Mouse (Mus musculus) megakaryocyte, embryonic 14.5 days (primary cell): ENCODE measurements around the gene Zfp426. TPM values are rescaled to one million over a fixed set of nuclear protein-coding genes. Genes with fewer than 3 reads are reported as not detected.
A peak's percentile ranks its signal among the peaks of the same experiment; 100 is the strongest.

ENCODE experiments used
- H3K27me3 ChIP-seq: replicated peaks from 2 replicates; pipeline ENCODE3; 2012; ENCODE audit warnings: inconsistent platforms
- H3K36me3 ChIP-seq: replicated peaks from 2 replicates; pipeline ENCODE3; 2012; ENCODE audit warnings: low read length, inconsistent platforms, mixed read lengths
- H3K4me1 ChIP-seq: 2 replicates; pipeline ENCODE4 v1.6.1; 2012; ENCODE audit warnings: inconsistent platforms
- H3K4me3 ChIP-seq: replicated peaks from 2 replicates; pipeline ENCODE3; 2012; ENCODE audit warnings: moderate library complexity, mild to moderate bottlenecking, inconsistent platforms
- H3K9me3 ChIP-seq: 2 replicates; pipeline ENCODE4 v1.6.1; 2012; ENCODE audit warnings: inconsistent platforms
- FLI1 ChIP-seq: IDR thresholded peaks from 2 replicates; pipeline ENCODE4 v1.6.1; 2012; ENCODE audit warnings: low read length, inconsistent platforms, mixed read lengths
- GATA1 ChIP-seq: IDR thresholded peaks from 3 replicates; pipeline ENCODE4 v1.6.1; 2012; ENCODE audit warnings: mixed read lengths, low read length, inconsistent platforms, borderline replicate concordance
- polyA plus RNA-seq: library from polyadenylated mRNA; stranded (reverse); fragments of >175 nt; gene quantifications from 2 replicates; pipeline ENCODE4 v1.2.3, GENCODE M21; 2012; ENCODE audit warnings: low replicate concordance; ENCODE audit not compliant: insufficient read depth

The Zfp426 gene
- 0.37 and 1.2 TPM in 2 replicates for polyA plus RNA-seq

DNA sequence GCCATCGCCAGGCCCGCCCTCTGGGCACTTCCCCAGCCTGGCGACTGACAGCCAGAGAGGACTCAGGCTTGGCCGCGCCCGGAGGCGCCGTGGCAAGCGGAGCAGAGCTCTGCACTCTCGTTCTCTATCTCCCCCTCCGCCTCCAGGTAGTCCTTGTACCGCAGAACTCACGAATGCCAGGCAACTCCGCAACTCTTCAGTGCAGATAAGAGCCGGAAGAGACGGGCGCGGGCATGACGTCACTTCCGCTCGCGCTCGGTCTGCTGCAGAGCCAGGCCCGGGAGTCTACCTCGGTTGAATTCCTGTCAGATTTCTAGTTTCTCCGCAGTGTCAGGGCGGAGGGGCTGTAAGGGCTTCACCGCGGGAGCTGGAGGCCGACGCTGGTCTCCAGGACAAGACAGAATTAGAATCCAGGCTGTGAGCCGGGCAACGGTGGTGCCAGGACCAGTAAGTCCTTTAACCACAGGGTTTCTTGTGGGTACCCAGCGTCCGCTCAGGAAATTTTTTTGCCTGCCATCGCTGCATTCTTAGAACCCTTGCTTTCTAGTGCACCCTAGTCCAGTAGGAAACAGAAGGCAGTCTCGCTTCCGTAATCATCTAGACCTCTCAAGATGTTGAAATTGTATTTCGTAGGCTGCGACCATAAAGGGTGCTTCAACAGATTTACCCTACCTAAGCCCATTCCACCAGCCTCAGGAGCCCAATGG is at the start of gene Zfp426:
TSS of gene Zfp426 (minus strand) at position 220 of the 707 bp plus-strand sequence.
- peaks cover 40% of the 10 kb centered on the region for H3K36me3 ChIP-seq
- H3K9me3 ChIP-seq, result no peaks in the 10 kb centered on the region
- H3K27me3 ChIP-seq, result no peaks in the 10 kb centered on the region
- TF ChIP-seq FLI1 (peak; percentile 71; the same call in 1 of the 2 replicates), GATA1 (peak; percentile 76; the same call in 2 of the 3 replicates)
- peak within 1 kb of the TSS; percentile 95 for H3K4me3 ChIP-seq
- peaks cover 49% of the 10 kb centered on the region for H3K4me1 ChIP-seq

DNA sequence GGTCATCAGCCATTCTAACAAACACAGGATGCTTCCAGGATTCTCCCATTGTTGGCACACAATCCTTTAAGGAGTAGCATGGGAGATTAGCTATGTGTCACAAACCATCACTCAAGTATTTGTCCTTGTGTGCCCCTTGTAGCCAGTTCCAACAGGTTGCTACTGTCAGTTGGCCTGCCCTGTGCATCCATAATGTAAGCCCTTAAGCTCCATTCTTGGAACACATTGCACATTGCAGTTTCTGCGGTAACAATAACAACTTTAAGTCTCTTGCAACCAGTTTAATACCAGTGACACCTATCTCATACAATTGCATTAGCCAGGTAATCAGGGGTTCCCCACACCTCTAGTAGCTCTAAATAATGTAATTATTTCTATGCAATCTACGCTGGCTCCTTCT is 44.1 kb upstream of the Zfp426 start:
- H3K36me3 ChIP-seq, result no peaks in the 10 kb centered on the region
- H3K9me3 ChIP-seq, result no peaks in the 10 kb centered on the region
- no peak overlapping the region for H3K4me3 ChIP-seq
- H3K27me3 ChIP-seq, result peaks cover 34% of the 10 kb centered on the region
- peaks cover 7% of the 10 kb centered on the region for H3K4me1 ChIP-seq
- no peak for TF ChIP-seq FLI1
- TF ChIP-seq GATA1, result no peak

DNA sequence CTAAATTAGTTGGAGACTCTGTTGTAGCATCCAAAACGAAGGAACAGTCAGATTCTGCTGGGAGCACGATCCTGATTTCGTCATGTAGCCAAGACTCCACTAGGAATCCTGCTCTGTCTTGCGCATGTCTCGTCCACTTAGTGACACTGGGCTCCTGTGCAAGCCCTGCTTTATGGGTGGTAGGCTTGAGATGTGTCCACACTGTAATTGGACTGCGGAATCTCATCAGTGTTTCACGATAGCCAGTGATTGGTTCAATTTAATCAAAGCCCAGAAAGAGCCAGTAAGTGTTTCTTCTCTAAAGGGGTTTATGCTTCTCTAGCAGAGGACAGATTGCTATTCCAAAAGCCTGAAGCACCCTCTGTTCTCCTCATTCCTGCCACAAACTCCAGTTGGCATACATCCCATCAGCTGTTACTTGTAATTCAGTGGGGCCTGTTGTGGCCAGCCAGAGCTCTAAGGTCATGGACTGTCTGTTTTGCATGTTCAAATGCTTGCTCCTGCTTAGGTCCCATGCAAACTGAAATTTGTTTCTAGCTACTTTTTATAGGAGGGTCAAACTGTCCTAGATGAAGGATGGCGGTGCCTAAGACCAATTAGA is 41.9 kb upstream of the Zfp426 start:
- H3K27me3 ChIP-seq, result peaks cover 39% of the 10 kb centered on the region
- H3K4me3 ChIP-seq, result no peak overlapping the region
- TF ChIP-seq GATA1 (no peak), FLI1 (no peak)
- H3K36me3 ChIP-seq, result no peaks in the 10 kb centered on the region
- H3K9me3 ChIP-seq, result no peaks in the 10 kb centered on the region
- H3K4me1 ChIP-seq, result peaks cover 7% of the 10 kb centered on the region

GRCm38 (mm10) chr9:20521306-20521957 is 28.9 kb upstream of the Zfp426 start, which contains the start of gene Zfp266:
Gene Zfp266 (minus strand): TSS chr9:20521417.
- Histone ChIP-seq H3K36me3 (peaks cover 22% of the 10 kb centered on the region), H3K4me1 (peaks cover 41% of the 10 kb centered on the region), H3K9me3 (no peaks in the 10 kb centered on the region), H3K27me3 (no peaks in the 10 kb centered on the region), H3K4me3 (peak within 1 kb of the TSS; percentile 94)
- TF ChIP-seq FLI1 (no peak), GATA1 (no peak)

GRCm38 (mm10) chr9:20520531-20521210 is 28.1 kb upstream of the Zfp426 start:
- H3K36me3 ChIP-seq, result peaks cover 30% of the 10 kb centered on the region
- TF ChIP-seq FLI1, result no peak
- no peak for TF ChIP-seq GATA1

DNA sequence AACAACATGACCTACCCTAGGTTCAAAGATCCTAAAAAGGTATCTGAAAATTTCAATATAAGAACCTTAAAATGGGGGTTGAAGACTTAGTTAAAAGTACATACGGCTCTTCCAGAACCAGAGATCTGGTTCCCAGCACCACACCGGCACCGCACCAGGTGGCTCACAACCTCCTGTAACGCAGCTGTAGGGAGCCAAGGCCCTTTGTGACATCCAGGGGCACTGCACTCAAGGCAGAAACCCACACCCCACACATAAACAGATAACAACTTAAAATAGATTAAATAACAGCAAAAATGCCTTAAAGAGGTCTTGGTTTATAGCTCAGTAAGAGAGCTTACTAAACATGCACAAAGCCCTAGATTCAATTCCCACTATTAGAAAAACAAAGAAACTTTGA is 27.4 kb upstream of the Zfp426 start:
- TF ChIP-seq GATA1 (no peak), FLI1 (no peak)

More at GRCm38 (mm10) chr9:20520531-20521210, 28.1 kb upstream of the Zfp426 start:
- H3K4me1 ChIP-seq, result peaks cover 40% of the 10 kb centered on the region
- H3K27me3 ChIP-seq, result no peaks in the 10 kb centered on the region
- peak overlapping the region; percentile 94 for H3K4me3 ChIP-seq
- no peaks in the 10 kb centered on the region for H3K9me3 ChIP-seq

GRCm38 (mm10) chr9:20518708-20519107 is 26.2 kb upstream of the Zfp426 start:
- TF ChIP-seq GATA1, result no peak
- no peak overlapping the region for H3K4me3 ChIP-seq
- H3K36me3 ChIP-seq, result peaks cover 49% of the 10 kb centered on the region
- H3K9me3 ChIP-seq, result no peaks in the 10 kb centered on the region
- H3K27me3 ChIP-seq, result no peaks in the 10 kb centered on the region
- H3K4me1 ChIP-seq, result peaks cover 46% of the 10 kb centered on the region

More for the DNA sequence above, 27.4 kb upstream of the Zfp426 start:
- Histone ChIP-seq H3K27me3 (no peaks in the 10 kb centered on the region), H3K4me1 (peaks cover 39% of the 10 kb centered on the region), H3K36me3 (peaks cover 37% of the 10 kb centered on the region), H3K9me3 (no peaks in the 10 kb centered on the region), H3K4me3 (peak overlapping the region; percentile 86)

DNA sequence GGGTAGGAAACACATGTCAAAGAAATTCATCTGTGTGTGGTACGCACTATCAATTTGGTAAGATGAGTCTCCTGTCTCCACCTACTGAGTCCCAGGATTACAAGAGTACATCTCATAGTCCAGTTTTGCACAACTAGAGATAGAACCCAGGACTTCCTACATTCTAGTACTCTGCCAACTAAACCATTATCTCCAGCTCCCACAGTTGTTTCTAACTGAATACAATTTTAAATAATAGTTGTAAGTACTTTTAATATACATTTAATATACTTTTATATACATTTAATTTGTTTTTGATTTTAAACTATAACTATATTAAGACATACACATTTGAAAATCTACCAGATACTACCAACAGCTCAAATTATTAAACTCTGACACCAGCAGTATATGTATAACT is 25.2 kb upstream of the Zfp426 start:
- H3K36me3 ChIP-seq, result peaks cover 59% of the 10 kb centered on the region
- H3K4me1 ChIP-seq, result peaks cover 55% of the 10 kb centered on the region
- no peaks in the 10 kb centered on the region for H3K9me3 ChIP-seq
- no peak for TF ChIP-seq GATA1
- no peak for TF ChIP-seq FLI1
- no peak overlapping the region for H3K4me3 ChIP-seq
- no peaks in the 10 kb centered on the region for H3K27me3 ChIP-seq

DNA sequence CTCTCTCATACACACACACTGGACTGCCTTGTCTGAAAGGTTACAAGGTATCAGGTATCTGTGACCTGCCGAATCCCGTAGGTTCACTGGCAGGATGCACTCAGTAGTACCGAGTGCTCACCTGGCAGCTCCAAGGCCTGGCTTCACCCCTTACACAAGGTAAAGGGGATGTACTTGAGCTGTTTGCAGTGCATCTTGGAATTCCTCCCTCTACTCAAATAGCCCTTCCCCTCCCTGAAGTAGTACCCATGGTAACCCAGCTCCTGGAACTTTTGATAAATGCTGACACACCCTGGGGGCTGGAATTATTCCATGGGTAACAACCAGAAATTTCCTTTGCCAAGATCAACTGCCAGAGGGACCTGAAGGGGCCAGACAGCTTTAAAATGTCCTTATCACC is 21.5 kb upstream of the Zfp426 start:
- peaks cover 81% of the 10 kb centered on the region for H3K36me3 ChIP-seq
- TF ChIP-seq FLI1, result no peak
- TF ChIP-seq GATA1, result no peak

DNA sequence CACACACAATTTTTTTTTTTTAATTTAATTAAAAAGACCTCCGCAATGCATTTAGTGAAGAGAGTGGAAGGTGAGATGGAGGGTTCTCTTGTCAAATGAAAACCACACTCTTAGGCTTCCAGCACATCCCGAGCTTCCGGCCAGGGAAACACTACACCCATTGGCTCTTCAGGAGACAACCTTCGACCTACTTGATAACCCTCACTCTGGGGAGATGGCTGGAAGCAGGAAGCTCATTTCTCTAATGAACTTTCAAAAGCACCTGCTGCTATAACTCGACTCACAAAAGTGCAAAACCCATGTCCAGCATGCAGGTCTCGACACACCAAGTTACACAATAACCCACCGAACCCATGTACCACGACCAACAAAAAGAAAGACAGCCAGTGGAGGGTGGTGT is 20.2 kb upstream of the Zfp426 start:
- H3K9me3 ChIP-seq, result no peaks in the 10 kb centered on the region
- H3K4me1 ChIP-seq, result peaks cover 56% of the 10 kb centered on the region
- H3K4me3 ChIP-seq, result no peak overlapping the region
- H3K27me3 ChIP-seq, result no peaks in the 10 kb centered on the region
- peaks cover 82% of the 10 kb centered on the region for H3K36me3 ChIP-seq
- TF ChIP-seq GATA1 (no peak), FLI1 (no peak)

More for the DNA sequence above, 21.5 kb upstream of the Zfp426 start:
- no peak overlapping the region for H3K4me3 ChIP-seq
- no peaks in the 10 kb centered on the region for H3K27me3 ChIP-seq
- H3K4me1 ChIP-seq, result peaks cover 68% of the 10 kb centered on the region
- H3K9me3 ChIP-seq, result no peaks in the 10 kb centered on the region
